Mouse (Mus musculus): ENCODE measurements at regions not wholly inside any gene's neighbourhood (a gene's known extent, or its start where the extent isn't known, plus 50 kb on each side); places are given as distances from the start of the nearest gene placed in this dataset.

DNA sequence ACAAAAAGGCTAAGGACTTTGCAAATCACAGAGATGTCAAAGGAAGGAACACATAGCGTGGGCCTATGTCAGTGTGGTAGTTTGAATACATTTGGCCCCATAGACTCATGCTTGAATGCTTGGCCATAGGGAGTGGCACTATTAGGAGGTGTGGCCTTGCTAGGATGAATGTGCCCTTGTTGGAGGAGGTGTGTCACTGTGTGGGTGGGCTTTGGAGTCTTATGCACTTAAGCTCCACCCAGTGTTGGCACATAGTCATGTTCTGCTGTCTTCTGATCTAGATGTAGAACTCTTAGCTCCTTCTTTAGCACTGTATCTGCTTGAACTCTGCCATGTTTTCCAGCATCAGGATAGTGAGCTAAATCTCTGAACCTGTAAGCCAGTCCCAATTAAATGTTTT lies 162.4 kb upstream of the Rxfp2 start:
- TF ChIP-seq EP300 (IDR thresholded peaks at IDR 0.05; ENCODE audit: low read depth) (no peak), CTCF (IDR thresholded peaks at IDR 0.05; ENCODE audit: low read depth) (no peak)

All from liver, embryonic 14.5 days (tissue).